Mouse (Mus musculus) spleen, postnatal 36 days (tissue): ENCODE results near the gene Irgm1.
"Not testable (repeated sequence)": the region's sequence is repeated elsewhere in the genome, so short reads cannot be mapped to it uniquely, and the experiment has no call there.

Source experiments
- DNase-seq, 2 experiments: peaks; one replicate each; pipeline ENCODE4 v3.0.0; 2022; ENCODE audit warnings: low spot score in 2 of 2, mixed read lengths in 1 of 2

Gene Irgm1

DNA sequence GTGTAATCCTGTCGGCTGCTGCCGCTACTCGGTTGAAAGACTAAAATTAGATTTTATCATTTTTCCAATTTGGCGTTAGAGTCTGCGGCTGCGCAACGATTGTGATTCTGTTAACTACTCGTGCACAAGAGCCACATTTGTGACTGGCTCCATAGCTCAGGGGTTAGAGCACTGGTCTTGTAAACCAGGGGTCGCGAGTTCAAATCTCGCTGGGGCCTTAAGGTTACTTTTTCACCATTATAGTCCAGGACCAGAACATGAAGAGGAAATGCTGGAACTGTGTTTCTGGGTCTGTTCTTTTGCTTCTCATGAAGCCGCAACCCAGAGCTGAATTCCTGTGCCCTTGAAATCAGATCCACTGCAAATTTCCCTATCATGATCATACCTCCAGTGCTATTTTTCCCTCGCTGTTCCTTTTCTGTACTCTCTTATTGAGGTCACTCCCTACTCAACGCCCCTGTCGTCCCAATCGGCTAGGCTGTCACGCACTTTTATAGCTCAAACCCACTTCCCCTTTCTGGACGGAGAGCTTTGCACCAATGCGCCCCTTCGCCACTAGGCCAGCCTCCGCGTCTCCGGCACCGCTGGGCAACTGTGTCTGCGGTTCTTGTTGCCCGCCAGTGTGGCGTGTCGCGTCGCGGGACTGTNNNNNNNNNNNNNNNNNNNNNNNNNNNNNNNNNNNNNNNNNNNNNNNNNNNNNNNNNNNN, 17.9 kb downstream of the Irgm1 start:
- DNase-seq: peak; percentile 79 to 85

DNA sequence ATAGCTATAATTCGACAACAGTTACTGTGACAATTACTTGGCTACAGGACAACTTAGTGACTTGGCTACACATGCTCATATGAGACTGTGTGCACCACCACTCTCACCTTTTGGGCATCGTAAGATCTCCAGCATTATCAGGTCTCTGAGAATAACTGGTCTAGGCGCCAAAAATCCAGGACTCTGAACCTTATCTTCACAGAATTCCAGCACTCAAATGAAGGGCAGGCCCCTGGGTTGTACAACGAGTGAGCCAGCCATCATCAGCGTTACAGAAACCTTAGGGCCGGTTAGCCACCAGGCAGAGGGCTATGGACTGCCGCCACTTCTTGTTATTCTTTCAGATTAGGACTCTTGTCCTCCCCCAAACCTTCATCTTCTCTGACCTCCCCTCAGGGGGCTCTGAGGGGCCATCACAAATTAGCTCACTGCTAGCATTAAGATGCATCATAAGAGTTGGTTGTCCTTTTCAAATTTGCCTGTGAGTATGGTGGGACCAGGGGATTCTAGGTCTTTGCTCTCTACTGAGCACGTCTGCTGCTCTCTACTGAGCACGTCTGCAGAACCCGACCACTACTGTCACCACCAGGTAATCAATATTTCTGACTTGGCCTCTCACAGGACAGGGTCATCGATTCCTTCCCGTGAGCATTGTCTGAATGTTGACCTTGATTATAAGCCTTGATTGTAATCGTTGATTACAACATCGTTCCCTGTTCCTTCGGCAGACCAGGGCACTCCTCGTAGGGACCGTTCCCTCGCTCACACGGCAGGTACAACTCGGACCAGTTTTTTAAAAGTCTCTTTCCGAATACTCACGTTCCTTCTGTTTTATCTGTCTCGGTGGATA, 18.6 kb downstream of the Irgm1 start:
- DNase-seq: no peak

- no peak for DNase-seq
Measured at GRCm38 (mm10) chr11:48852190-48852589, 19.3 kb downstream of the Irgm1 start.

- no peak for DNase-seq
Measured at GRCm38 (mm10) chr11:48851270-48851995, 20.1 kb downstream of the Irgm1 start.

DNA sequence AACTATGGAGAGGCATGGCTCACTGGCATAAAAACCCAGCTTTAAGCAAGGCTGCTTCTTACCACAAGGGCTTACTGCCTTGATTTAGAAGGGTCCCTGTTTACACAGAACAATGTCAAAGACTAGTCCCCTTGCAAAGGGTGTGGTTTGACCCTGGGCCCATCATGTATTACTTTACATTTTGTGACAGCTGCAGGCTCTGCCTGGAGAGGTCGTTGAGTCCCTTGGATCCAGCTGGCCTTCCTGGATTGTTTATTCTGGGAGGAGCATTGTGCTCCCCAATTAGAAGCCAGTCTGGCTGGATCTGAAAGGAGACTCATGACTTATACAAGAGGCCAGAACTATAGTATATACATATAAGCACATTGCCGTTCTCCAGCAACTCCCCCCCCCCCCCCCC, 21.2 kb downstream of the Irgm1 start:
- DNase-seq: no peak

DNA sequence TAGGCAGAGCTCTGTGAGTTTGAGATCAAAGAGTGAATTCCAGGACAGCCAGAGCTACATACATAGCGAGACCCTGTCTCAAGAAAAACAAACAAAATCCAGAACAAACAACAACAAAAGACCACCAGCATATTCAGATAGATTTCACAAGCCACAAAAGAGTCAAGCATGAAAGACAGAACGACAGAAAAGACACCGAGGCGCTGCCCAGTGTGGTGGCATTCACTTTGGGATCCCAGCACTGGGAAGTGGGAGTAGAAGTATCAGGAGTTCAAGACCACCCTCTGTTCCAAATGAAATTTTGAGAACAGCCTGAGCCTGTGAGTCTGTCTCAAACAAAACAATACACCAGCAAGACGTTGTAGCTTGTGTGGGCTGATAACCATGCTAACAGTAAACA, 24.6 kb downstream of the Irgm1 start:
- DNase-seq: no peak

- not testable (repeated sequence) for DNase-seq
Measured at GRCm38 (mm10) chr11:48846362-48846761, 25.1 kb downstream of the Irgm1 start.

- no peak for DNase-seq
Measured at GRCm38 (mm10) chr11:48845244-48845815, 26.2 kb downstream of the Irgm1 start.

DNA sequence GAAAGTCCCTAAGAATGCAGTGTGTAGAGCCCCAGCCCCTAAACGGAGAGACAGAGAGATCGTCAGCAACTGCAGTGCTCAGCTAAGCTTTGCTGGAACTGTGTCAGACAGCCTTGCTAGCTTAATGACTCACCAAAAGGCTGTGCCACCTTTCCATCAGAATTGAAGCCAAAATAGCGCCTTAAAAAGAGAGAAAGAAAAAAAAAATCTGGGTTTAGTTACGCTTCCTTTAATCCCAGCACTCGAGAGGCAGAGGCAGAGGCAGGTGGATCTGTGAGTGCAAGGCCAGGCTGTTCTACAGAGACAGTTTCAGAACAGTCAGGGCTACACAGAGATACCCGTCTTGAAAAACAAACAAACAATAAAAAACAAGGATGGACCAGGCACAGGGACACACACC, 27.2 kb downstream of the Irgm1 start:
- no peak for DNase-seq

DNA sequence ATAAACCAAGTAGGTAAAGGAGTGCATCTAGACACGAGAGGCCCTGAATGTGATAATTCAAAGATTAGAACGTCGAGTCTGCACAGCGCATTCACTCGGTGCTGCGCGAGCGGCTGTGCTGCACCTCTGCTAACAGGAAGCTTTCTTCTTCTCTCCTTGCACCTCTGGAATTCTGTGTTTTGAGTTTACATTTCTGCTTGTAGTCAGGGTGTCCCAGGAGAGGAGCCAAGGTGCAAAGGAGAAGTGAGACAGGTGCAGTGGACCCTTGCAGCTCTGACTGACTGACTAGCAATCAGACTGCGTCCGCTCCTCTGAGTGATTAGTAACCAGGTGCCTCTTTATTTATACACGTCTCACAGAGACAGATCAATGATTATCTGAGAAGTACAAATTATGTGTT, 28.3 kb downstream of the Irgm1 start:
- peak; percentile 74 to 75 for DNase-seq

DNA sequence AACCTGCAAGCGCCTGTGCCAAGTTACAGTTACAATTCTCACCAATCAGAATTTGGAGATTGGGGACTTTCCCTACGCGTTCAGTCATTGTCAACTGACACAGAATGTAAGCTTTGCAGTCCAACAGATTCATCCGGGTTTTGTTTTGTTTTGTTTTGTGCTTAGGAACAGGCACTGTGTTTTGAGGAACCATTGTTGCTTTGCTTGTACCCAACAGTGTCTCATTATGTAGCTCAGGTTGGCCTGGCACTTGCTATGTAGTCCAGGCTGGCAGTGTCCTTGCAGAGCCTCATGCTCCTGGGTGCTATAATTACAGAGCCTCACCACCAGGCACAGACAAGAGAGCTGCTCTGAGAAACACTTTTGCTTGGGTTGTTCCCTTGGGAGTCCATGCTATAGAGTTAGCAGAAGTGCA, 29.1 kb downstream of the Irgm1 start:
- peak; percentile 54 to 61 for DNase-seq

- DNase-seq: no peak
Measured at GRCm38 (mm10) chr11:48841213-48841612, 30.3 kb downstream of the Irgm1 start.

GRCm38 (mm10) chr11:48840805-48841204, 30.7 kb downstream of the Irgm1 start:
- no peak for DNase-seq

DNA sequence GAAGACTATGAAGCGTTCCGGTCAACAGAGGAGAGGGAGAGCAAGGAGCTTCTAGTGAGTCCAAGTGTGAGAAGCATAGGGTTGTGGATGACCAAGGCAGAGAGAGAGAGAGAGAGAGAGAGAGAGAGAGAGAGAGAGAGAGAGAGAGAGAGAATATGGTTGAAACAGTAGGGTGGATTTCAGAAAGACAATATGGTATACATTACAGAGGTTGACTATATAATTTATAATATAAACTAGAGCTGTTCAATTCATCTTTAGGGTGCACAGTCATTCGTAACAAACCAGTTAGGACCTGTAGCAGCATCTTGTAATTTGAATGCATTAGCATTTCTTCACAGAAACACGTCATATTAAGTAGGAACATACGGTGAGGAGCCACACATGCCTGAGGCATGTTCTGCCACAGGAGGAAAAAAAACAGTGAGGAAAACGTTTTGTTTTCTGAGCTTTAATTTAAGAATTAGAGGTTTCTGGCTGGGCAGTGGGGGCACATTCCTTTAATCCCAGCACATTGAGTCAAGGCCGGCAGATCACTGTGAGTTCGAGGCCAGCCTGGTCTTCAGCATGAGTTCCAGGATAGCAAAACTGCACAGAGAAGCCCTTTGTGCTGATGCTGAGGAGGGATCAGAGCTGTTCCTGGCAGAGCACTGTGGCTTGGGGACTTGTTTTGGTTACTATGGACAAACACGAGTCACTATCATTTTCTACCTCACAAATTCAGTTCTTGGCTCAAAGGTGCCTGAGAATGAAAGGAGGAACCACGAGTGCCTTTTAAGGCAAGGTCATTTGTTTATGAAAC, 32.4 kb downstream of the Irgm1 start:
- no peak for DNase-seq

GRCm38 (mm10) chr11:48838181-48838797, 33.2 kb downstream of the Irgm1 start:
- DNase-seq: peak; percentile 80 to 84

GRCm38 (mm10) chr11:48837310-48838180, 33.9 kb downstream of the Irgm1 start:
- peak; percentile 72 to 73 for DNase-seq

DNA sequence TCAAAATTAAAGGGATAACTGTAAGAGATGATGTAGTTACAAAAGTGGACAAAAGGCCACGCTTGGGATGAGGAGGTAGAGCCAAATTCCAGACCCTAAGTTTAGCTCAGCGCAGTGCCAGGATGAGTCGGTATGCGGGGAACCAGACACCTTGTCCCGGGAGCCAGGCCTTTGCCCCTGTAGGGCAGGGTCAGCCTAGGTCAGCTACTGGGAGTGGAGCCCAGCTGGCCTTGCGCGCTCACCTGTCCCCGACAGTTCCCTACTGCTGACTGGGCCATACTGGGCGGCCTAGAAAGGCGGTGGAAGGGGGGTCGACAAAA, 34.5 kb downstream of the Irgm1 start:
- DNase-seq: no peak

DNA sequence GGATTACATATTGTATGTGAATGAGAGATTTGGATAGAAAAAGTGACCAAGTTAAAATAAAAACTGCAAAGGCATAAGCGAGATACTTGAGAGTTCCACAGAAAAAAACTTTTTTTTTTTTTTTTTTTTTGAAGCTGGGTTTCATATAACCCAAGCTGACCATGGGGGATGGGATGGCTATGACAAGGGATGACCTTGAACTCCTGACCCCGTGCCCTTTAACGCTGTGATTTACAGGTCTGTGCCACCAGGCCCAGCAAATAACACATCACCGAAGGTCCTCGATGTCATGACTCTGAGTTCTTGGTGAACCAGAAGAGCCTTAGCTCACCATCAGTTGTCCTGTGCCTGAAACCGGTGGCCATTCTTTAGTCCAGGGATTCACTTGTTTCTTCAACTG, 35.6 kb downstream of the Irgm1 start:
- DNase-seq: no peak

GRCm38 (mm10) chr11:48833731-48834639, 37.5 kb downstream of the Irgm1 start:
- DNase-seq: peak; percentile 88 to 90
